Mouse (Mus musculus) ES-E14 (cell line): ENCODE data around the gene Cnbd2.

ENCODE experiments used
- CHD2 ChIP-seq: IDR thresholded peaks from 2 replicates; pipeline ENCODE4 v1.6.1; 2014; ENCODE audit warnings: mild to moderate bottlenecking, low read depth, low read length, inconsistent platforms
- HCFC1 ChIP-seq: IDR thresholded peaks from 2 replicates; pipeline ENCODE4 v1.6.1; 2012; ENCODE audit warnings: low read length, inconsistent platforms, borderline replicate concordance; ENCODE audit not compliant: insufficient read depth
- MAFK ChIP-seq: IDR thresholded peaks from 2 replicates; pipeline ENCODE4 v1.6.1; 2014; ENCODE audit warnings: mild to moderate bottlenecking, low read depth, low read length, inconsistent platforms; ENCODE audit not compliant: insufficient read depth
- ZC3H11A ChIP-seq: IDR thresholded peaks from 2 replicates; pipeline ENCODE4 v1.6.1; 2012; ENCODE audit warnings: low read depth, mild to moderate bottlenecking, inconsistent platforms, low read length, borderline replicate concordance
- ZNF384 ChIP-seq: IDR thresholded peaks from 2 replicates; pipeline ENCODE4 v1.6.1; 2012; ENCODE audit warnings: low read depth, low read length, inconsistent platforms

GRCm38 (mm10) chr2:156263204-156263893, 48.8 kb upstream of the Cnbd2 start:
- no peak for TF ChIP-seq CHD2
- TF ChIP-seq HCFC1, result no peak
- no peak for TF ChIP-seq ZNF384
- TF ChIP-seq ZC3H11A, result no peak
- no peak for TF ChIP-seq MAFK
